Comparison of ENCODE assay signal across 8 mouse cellular contexts in the genomic region with DNA sequence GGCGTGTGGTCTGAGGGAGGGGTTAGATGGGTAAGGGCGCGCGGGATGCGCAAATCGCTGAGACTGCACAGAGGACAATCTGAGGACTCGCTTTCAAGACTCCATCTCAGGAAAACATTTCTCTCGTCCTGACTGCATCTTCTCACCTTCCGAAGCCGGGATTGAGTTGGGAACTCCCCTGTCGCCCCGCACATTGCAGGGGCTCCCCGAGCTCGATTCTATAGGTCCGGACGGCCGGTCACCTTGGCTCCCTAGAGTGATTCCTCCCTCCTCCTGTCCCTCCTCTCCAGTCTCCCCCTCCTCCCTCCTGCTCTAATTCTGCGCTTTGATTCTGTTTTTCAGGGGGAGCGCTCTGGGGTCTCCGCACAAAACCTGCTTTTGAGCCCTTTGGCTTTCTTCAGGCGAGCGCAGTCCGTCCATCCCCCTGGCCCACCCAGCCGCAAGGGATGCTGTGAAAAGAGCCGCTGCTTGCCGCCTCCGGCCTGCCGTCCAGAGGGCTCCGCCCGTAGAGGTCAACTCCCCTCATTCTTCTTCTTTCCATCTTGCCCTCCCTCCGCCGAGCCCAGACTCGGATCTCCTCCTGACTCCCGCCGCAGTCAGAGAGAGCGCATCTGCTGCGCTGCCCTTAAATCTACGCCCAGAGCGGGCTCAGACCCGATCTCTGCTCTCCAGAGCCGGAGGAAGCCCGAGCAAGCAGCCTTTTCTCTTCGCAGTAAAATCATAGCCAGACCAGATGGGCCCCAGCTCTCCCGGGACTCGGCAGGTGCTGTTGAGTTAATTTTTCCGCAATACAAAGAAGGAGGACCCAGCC.
A peak's percentile ranks its signal among the peaks of the same experiment; 100 is the strongest.
DNase-seq lines count a peak whose midpoint lies in the region; ATAC-seq and TF ChIP-seq lines count a peak whose summit lies in the region.

No protein-coding gene starts in this region.

- H3K36me3 ChIP-seq in lung, embryonic 16.5 days (ENCODE audit: control insufficient read depth, insufficient read depth, low read length): no peaks in the 10 kb centered on the region
- peaks cover 24% of the 10 kb centered on the region for H3K36me3 ChIP-seq in forebrain, embryonic 13.5 days (ENCODE audit: poor library complexity, severe bottlenecking)
- peaks cover 21% of the 10 kb centered on the region for H3K36me3 ChIP-seq in neural tube, embryonic 14.5 days (ENCODE audit: control insufficient read depth, insufficient read depth, low read length)

- ATAC-seq in lung, embryonic 16.5 days (ENCODE audit: low read depth): no peak
- peak; percentile 37 for ATAC-seq in forebrain, embryonic 13.5 days
- ATAC-seq in neural tube, embryonic 14.5 days (ENCODE audit: low read depth): peak; percentile 45
- no peak for ATAC-seq in erythroid progenitor cell, adult 5-6 weeks (replicated peaks; ENCODE audit: low FRiP score, poor library complexity, severe bottlenecking)

- H3K4me3 ChIP-seq in lung, embryonic 16.5 days (ENCODE audit: low read length): 0 out of 2 replicates have a peak overlapping the region, but pooled peaks have one; percentile 6
- H3K4me3 ChIP-seq in lung, adult 2 months (replicated peaks; ENCODE audit: extremely low read depth, low read depth, low read length): no peak overlapping the region
- H3K4me3 ChIP-seq in forebrain, embryonic 13.5 days: peak overlapping the region; percentile 70
- peak overlapping the region; percentile 72 for H3K4me3 ChIP-seq in neural tube, embryonic 14.5 days (ENCODE audit: low read depth, low read length)

- H3K9me3 ChIP-seq in lung, embryonic 16.5 days (ENCODE audit: control insufficient read depth, low read length): no peaks in the 10 kb centered on the region
- no peaks in the 10 kb centered on the region for H3K9me3 ChIP-seq in forebrain, embryonic 13.5 days (replicated peaks)
- no peaks in the 10 kb centered on the region for H3K9me3 ChIP-seq in neural tube, embryonic 14.5 days (ENCODE audit: control insufficient read depth, low read length)

- no peak for TF ChIP-seq CTCF in lung, adult 2 months (IDR thresholded peaks at IDR 0.05; ENCODE audit: insufficient read depth, low read length)

- no peak overlapping the region for H3K9ac ChIP-seq in lung, embryonic 16.5 days (ENCODE audit: low read length)
- H3K9ac ChIP-seq in forebrain, embryonic 13.5 days: peak overlapping the region; percentile 99
- H3K9ac ChIP-seq in neural tube, embryonic 14.5 days (replicated peaks; ENCODE audit: low read depth, low read length): peak overlapping the region; percentile 99

- H3K4me2 ChIP-seq in lung, embryonic 16.5 days (ENCODE audit: low read depth, low read length): 0 out of 2 replicates have a peak overlapping the region, but pooled peaks have one; percentile 11
- H3K4me2 ChIP-seq in forebrain, embryonic 13.5 days: peak overlapping the region; percentile 89
- peak overlapping the region; percentile 98 for H3K4me2 ChIP-seq in neural tube, embryonic 14.5 days (ENCODE audit: low read depth, low read length)

- no peak for TF ChIP-seq POLR2A in lung, adult 2 months (IDR thresholded peaks at IDR 0.05; ENCODE audit: borderline replicate concordance, extremely low read depth, low read depth, low read length)

- H3K27me3 ChIP-seq in lung, embryonic 16.5 days (ENCODE audit: control insufficient read depth, insufficient read depth, low read depth, low read length): peaks cover 72% of the 10 kb centered on the region
- no peaks in the 10 kb centered on the region for H3K27me3 ChIP-seq in forebrain, embryonic 13.5 days
- no peaks in the 10 kb centered on the region; the same call in 1 of the 2 replicates for H3K27me3 ChIP-seq in neural tube, embryonic 14.5 days (ENCODE audit: control insufficient read depth, insufficient read depth, low read length)

- no peak for DNase-seq in lung, adult 2 months
- DNase-seq in left cerebral cortex, adult 11 months (ENCODE audit: low spot score): peak; percentile 62
- DNase-seq in gastrocnemius, postnatal 36 days: no peak
- DNase-seq in ovary, postnatal 10 days (ENCODE audit: low spot score): no peak

- intact Hi-C loops in gastrocnemius, postnatal 36 days (cut with DNase I): no loop called here

- under 1% methylated on average over 46 of the region's 46 CpGs for whole genome bisulfite sequencing in lung, embryonic 16.5 days
- 2% methylated on average over 46 of the region's 46 CpGs for WGBS in lung, adult 2 months
- WGBS in forebrain, embryonic 13.5 days: 1% methylated on average over 46 of the region's 46 CpGs
- under 1% methylated on average over 46 of the region's 46 CpGs for WGBS in neural tube, embryonic 14.5 days

- H3K4me1 ChIP-seq in lung, embryonic 16.5 days (replicated peaks; ENCODE audit: control insufficient read depth, insufficient read depth, low read length): no peaks in the 10 kb centered on the region
- no peaks in the 10 kb centered on the region for H3K4me1 ChIP-seq in lung, adult 2 months (ENCODE audit: control insufficient read depth, insufficient read depth, low read length)
- H3K4me1 ChIP-seq in forebrain, embryonic 13.5 days: peaks cover 25% of the 10 kb centered on the region
- H3K4me1 ChIP-seq in neural tube, embryonic 14.5 days (ENCODE audit: control insufficient read depth, insufficient read depth, low read length): no peaks in the 10 kb centered on the region

- no peak overlapping the region for H3K27ac ChIP-seq in lung, embryonic 16.5 days (ENCODE audit: low read length)
- peak overlapping the region; percentile 99 for H3K27ac ChIP-seq in forebrain, embryonic 13.5 days
- H3K27ac ChIP-seq in neural tube, embryonic 14.5 days (ENCODE audit: low read depth, low read length): peak overlapping the region; percentile 100

Comparison
In these comparisons a context has a peak if more than half of its experiments do, and no peak if none do; other contexts are left out.
1. ATAC-seq: peak in forebrain, embryonic 13.5 days (single experiment) and neural tube, embryonic 14.5 days (single experiment); none in lung, embryonic 16.5 days (single experiment) and erythroid progenitor cell, adult 5-6 weeks (single experiment).
2. H3K4me2 ChIP-seq: peak in every context shown above with its lines; median percentile 98 in neural tube, embryonic 14.5 days; 89 in forebrain, embryonic 13.5 days; 11 in lung, embryonic 16.5 days.